Mouse (Mus musculus): ENCODE measurements at regions not wholly inside any gene's neighbourhood (a gene's known extent, or its start where the extent isn't known, plus 50 kb on each side); places are given as distances from the start of the nearest gene placed in this dataset.
"Not testable (repeated sequence)": the region's sequence is repeated elsewhere in the genome, so short reads cannot be mapped to it uniquely, and the experiment has no call there.

- H3K4me3 ChIP-seq (ENCODE audit: control insufficient read depth in 1 of 2, insufficient read depth in 1 of 2, low read depth in 2 of 2, low read length in 2 of 2); H3K9ac ChIP-seq (ENCODE audit: control insufficient read depth, low read depth, low read length, poor library complexity, severe bottlenecking); H3K9me3 ChIP-seq (replicated peaks; ENCODE audit: insufficient read depth, low read length); H3K27me3 ChIP-seq (ENCODE audit: control insufficient read depth in 1 of 2, insufficient read depth in 2 of 2, low read length in 2 of 2); H3K27ac ChIP-seq (ENCODE audit: control insufficient read depth, low read depth, low read length); H3K4me1 ChIP-seq (ENCODE audit: control insufficient read depth in 1 of 2, insufficient read depth in 2 of 2, low read length in 2 of 2); H3K36me3 ChIP-seq (ENCODE audit: control insufficient read depth in 1 of 2, insufficient read depth in 2 of 2, low read length in 2 of 2); H3K79me2 ChIP-seq (ENCODE audit: control insufficient read depth, insufficient read depth, low read length, poor library complexity): not testable (repeated sequence)
- peak; percentile 9 for DNase-seq (ENCODE audit: low read depth, low spot score)
- 0 out of 2 replicates have a peak, but pooled peaks have one; percentile 52 for TF ChIP-seq TBP (IDR thresholded peaks at IDR 0.05; ENCODE audit: low read depth, low read length)
These were observed 133.8 kb upstream of the Krba1 start for GRCm38 (mm10) chr6:48261563-48261962.

GRCm38 (mm10) chr6:48252989-48253388, 142.4 kb upstream of the Krba1 start:
- not testable (repeated sequence) for H3K4me1 ChIP-seq (ENCODE audit: control insufficient read depth in 1 of 2, insufficient read depth in 2 of 2, low read length in 2 of 2); H3K9ac ChIP-seq (ENCODE audit: control insufficient read depth, low read depth, low read length, poor library complexity, severe bottlenecking); H3K79me2 ChIP-seq (ENCODE audit: control insufficient read depth, insufficient read depth, low read length, poor library complexity); H3K36me3 ChIP-seq (ENCODE audit: control insufficient read depth in 1 of 2, insufficient read depth in 2 of 2, low read length in 2 of 2); H3K9me3 ChIP-seq (replicated peaks; ENCODE audit: insufficient read depth, low read length); H3K27ac ChIP-seq (ENCODE audit: control insufficient read depth, low read depth, low read length); H3K4me3 ChIP-seq (ENCODE audit: control insufficient read depth in 1 of 2, insufficient read depth in 1 of 2, low read depth in 2 of 2, low read length in 2 of 2); DNase-seq (ENCODE audit: low read depth, low spot score); H3K27me3 ChIP-seq (ENCODE audit: control insufficient read depth in 1 of 2, insufficient read depth in 2 of 2, low read length in 2 of 2)

- H3K36me3 ChIP-seq (ENCODE audit: control insufficient read depth in 1 of 2, insufficient read depth in 2 of 2, low read length in 2 of 2): no peaks in the 10 kb centered on the region
- H3K9me3 ChIP-seq (replicated peaks; ENCODE audit: insufficient read depth, low read length): no peaks in the 10 kb centered on the region
- H3K4me3 ChIP-seq (ENCODE audit: control insufficient read depth in 1 of 2, insufficient read depth in 1 of 2, low read depth in 2 of 2, low read length in 2 of 2): no peak overlapping the region
- no peak overlapping the region for H3K27ac ChIP-seq (ENCODE audit: control insufficient read depth, low read depth, low read length)
- no peak for DNase-seq (ENCODE audit: low read depth, low spot score)
- H3K79me2 ChIP-seq (ENCODE audit: control insufficient read depth, insufficient read depth, low read length, poor library complexity): no peaks in the 10 kb centered on the region
- H3K27me3 ChIP-seq (ENCODE audit: control insufficient read depth in 1 of 2, insufficient read depth in 2 of 2, low read length in 2 of 2): no peaks in the 10 kb centered on the region
- TF ChIP-seq GATA1 (IDR thresholded peaks at IDR 0.05; ENCODE audit: low read depth, low read length) (no peak), TBP (IDR thresholded peaks at IDR 0.05; ENCODE audit: low read depth, low read length) (0 out of 2 replicates have a peak, but pooled peaks have one; percentile 19)
- no peak overlapping the region for H3K9ac ChIP-seq (ENCODE audit: control insufficient read depth, low read depth, low read length, poor library complexity, severe bottlenecking)
- no peaks in the 10 kb centered on the region for H3K4me1 ChIP-seq (ENCODE audit: control insufficient read depth in 1 of 2, insufficient read depth in 2 of 2, low read length in 2 of 2)
These were observed 143.4 kb upstream of the Krba1 start for GRCm38 (mm10) chr6:48251954-48252353.

GRCm38 (mm10) chr6:48244191-48244590, 151.2 kb upstream of the Krba1 start:
- not testable (repeated sequence) for H3K9me3 ChIP-seq (replicated peaks; ENCODE audit: insufficient read depth, low read length); H3K9ac ChIP-seq (ENCODE audit: control insufficient read depth, low read depth, low read length, poor library complexity, severe bottlenecking); H3K27me3 ChIP-seq (ENCODE audit: control insufficient read depth in 1 of 2, insufficient read depth in 2 of 2, low read length in 2 of 2); H3K27ac ChIP-seq (ENCODE audit: control insufficient read depth, low read depth, low read length); H3K4me1 ChIP-seq (ENCODE audit: control insufficient read depth in 1 of 2, insufficient read depth in 2 of 2, low read length in 2 of 2); H3K36me3 ChIP-seq (ENCODE audit: control insufficient read depth in 1 of 2, insufficient read depth in 2 of 2, low read length in 2 of 2); H3K4me3 ChIP-seq (ENCODE audit: control insufficient read depth in 1 of 2, insufficient read depth in 1 of 2, low read depth in 2 of 2, low read length in 2 of 2); H3K79me2 ChIP-seq (ENCODE audit: control insufficient read depth, insufficient read depth, low read length, poor library complexity); DNase-seq (ENCODE audit: low read depth, low spot score)
- TF ChIP-seq TBP (IDR thresholded peaks at IDR 0.05; ENCODE audit: low read depth, low read length): peak; percentile 85

- Histone ChIP-seq H3K9me3 (replicated peaks; ENCODE audit: insufficient read depth, low read length) (no peaks in the 10 kb centered on the region), H3K79me2 (ENCODE audit: control insufficient read depth, insufficient read depth, low read length, poor library complexity) (no peaks in the 10 kb centered on the region), H3K9ac (ENCODE audit: control insufficient read depth, low read depth, low read length, poor library complexity, severe bottlenecking) (no peak overlapping the region), H3K36me3 (ENCODE audit: control insufficient read depth in 1 of 2, insufficient read depth in 2 of 2, low read length in 2 of 2) (no peaks in the 10 kb centered on the region), H3K27me3 (ENCODE audit: control insufficient read depth in 1 of 2, insufficient read depth in 2 of 2, low read length in 2 of 2) (no peaks in the 10 kb centered on the region), H3K27ac (ENCODE audit: control insufficient read depth, low read depth, low read length) (no peak overlapping the region), H3K4me1 (ENCODE audit: control insufficient read depth in 1 of 2, insufficient read depth in 2 of 2, low read length in 2 of 2) (peaks cover 0 to 4% of the 10 kb centered on the region in 2 experiments; a peak in 1 of 4 replicates), H3K4me3 (ENCODE audit: control insufficient read depth in 1 of 2, insufficient read depth in 1 of 2, low read depth in 2 of 2, low read length in 2 of 2) (no peak overlapping the region; a peak in 1 of 4 replicates)
- peak; percentile 39 for DNase-seq (ENCODE audit: low read depth, low spot score)
- TF ChIP-seq MYC (IDR thresholded peaks at IDR 0.05; ENCODE audit: low read depth, low read length) (no peak), POLR2A (IDR thresholded peaks at IDR 0.05; ENCODE audit: control insufficient read depth in 1 of 2, insufficient read depth in 1 of 2, low read depth in 1 of 2, low read length in 2 of 2, poor library complexity in 1 of 2) (no peak), BHLHE40 (IDR thresholded peaks at IDR 0.05; ENCODE audit: borderline replicate concordance, low read depth, low read length) (no peak), RAD21 (IDR thresholded peaks at IDR 0.05; ENCODE audit: low read depth, low read length) (no peak), E2F4 (IDR thresholded peaks at IDR 0.05; ENCODE audit: borderline replicate concordance, low read depth, low read length) (no peak), MAFK (IDR thresholded peaks at IDR 0.05; ENCODE audit: borderline replicate concordance, low read depth, low read length) (no peak), MAZ (IDR thresholded peaks at IDR 0.05; ENCODE audit: low read depth, low read length) (no peak), NELFE (IDR thresholded peaks at IDR 0.05; ENCODE audit: low read depth, low read length) (no peak), MAX (IDR thresholded peaks at IDR 0.05; ENCODE audit: low read length) (no peak), SMC3 (IDR thresholded peaks at IDR 0.05; ENCODE audit: low read depth, low read length) (no peak), POLR2AphosphoS5 (IDR thresholded peaks at IDR 0.05; ENCODE audit: borderline replicate concordance, low read depth, low read length) (no peak), ETS1 (IDR thresholded peaks at IDR 0.05; ENCODE audit: low read depth, low read length) (no peak), TAL1 (IDR thresholded peaks at IDR 0.05; ENCODE audit: low read length) (no peak), POLR2AphosphoS2 (IDR thresholded peaks at IDR 0.05; ENCODE audit: low read length) (no peak), HCFC1 (IDR thresholded peaks at IDR 0.05; ENCODE audit: low read depth, low read length) (no peak)
These were observed 141.0 kb upstream of the Zfp746 start for GRCm38 (mm10) chr6:48227431-48227830.
